Mouse (Mus musculus) c-Kit-positive CD71-negative TER-119-negative erythroid progenitor cells, embryonic 14.5 days (primary cell): ENCODE data around the gene Psmb11.
"Not testable (repeated sequence)": the region's sequence is repeated elsewhere in the genome, so short reads cannot be mapped to it uniquely, and the experiment has no call there.

Experiments used
- DNase-seq: peaks from one replicate; pipeline ENCODE4 v3.0.0-alpha.2; 2013; ENCODE audit warnings: low read depth

Psmb11 gene

GRCm38 (mm10) chr14:54603686-54604085, 17.5 kb upstream of the Psmb11 start:
- no peak for DNase-seq

- DNase-seq = peak; percentile 42
These were observed 15.4 kb upstream of the Psmb11 start, which contains the start of gene 4931414P19Rik for GRCm38 (mm10) chr14:54605752-54606321. TSS of gene 4931414P19Rik (minus strand) at chr14:54605993.

GRCm38 (mm10) chr14:54607226-54607625, 14.0 kb upstream of the Psmb11 start:
- no peak for DNase-seq

GRCm38 (mm10) chr14:54609245-54609644, 12.0 kb upstream of the Psmb11 start:
- no peak for DNase-seq

GRCm38 (mm10) chr14:54609962-54610361, 11.3 kb upstream of the Psmb11 start:
- no peak for DNase-seq

GRCm38 (mm10) chr14:54610648-54611047, 10.6 kb upstream of the Psmb11 start:
- DNase-seq = no peak

GRCm38 (mm10) chr14:54614130-54614529, 7.1 kb upstream of the Psmb11 start:
- DNase-seq = not testable (repeated sequence)

- no peak for DNase-seq
These were observed 4.9 kb upstream of the Psmb11 start for GRCm38 (mm10) chr14:54616226-54616825.

- no peak for DNase-seq
These were observed 3.9 kb upstream of the Psmb11 start for GRCm38 (mm10) chr14:54617152-54617896.

- DNase-seq = peak; percentile 82
These were observed 3.3 kb upstream of the Psmb11 start, which contains the start of gene Psmb5 for GRCm38 (mm10) chr14:54617897-54618365. TSS of gene Psmb5 (minus strand) at chr14:54618022.

- DNase-seq = no peak
These were observed 2.1 kb downstream of the Psmb11 start for GRCm38 (mm10) chr14:54623334-54623733.

GRCm38 (mm10) chr14:54624976-54625375, 3.7 kb downstream of the Psmb11 start:
- no peak for DNase-seq

GRCm38 (mm10) chr14:54628103-54628502, 6.9 kb downstream of the Psmb11 start:
- no peak for DNase-seq

- DNase-seq = no peak
These were observed 8.6 kb downstream of the Psmb11 start for GRCm38 (mm10) chr14:54629797-54630196.

GRCm38 (mm10) chr14:54630583-54631239, 9.5 kb downstream of the Psmb11 start:
- no peak for DNase-seq

GRCm38 (mm10) chr14:54631240-54631599, 10.0 kb downstream of the Psmb11 start:
- no peak for DNase-seq

GRCm38 (mm10) chr14:54632252-54632651, 11.0 kb downstream of the Psmb11 start:
- no peak for DNase-seq

GRCm38 (mm10) chr14:54634182-54634581, 12.9 kb downstream of the Psmb11 start:
- DNase-seq = no peak

- DNase-seq = no peak
These were observed 15.7 kb downstream of the Psmb11 start for GRCm38 (mm10) chr14:54636954-54637353.

GRCm38 (mm10) chr14:54638210-54638609, 17.0 kb downstream of the Psmb11 start:
- DNase-seq = no peak

GRCm38 (mm10) chr14:54640121-54640520, 18.9 kb downstream of the Psmb11 start:
- DNase-seq = no peak

- no peak for DNase-seq
These were observed 19.7 kb downstream of the Psmb11 start, which contains the start of gene Gm17606 for GRCm38 (mm10) chr14:54640946-54641304. TSS of gene Gm17606 (plus strand) at chr14:54640952.
